Mouse (Mus musculus) G1E (cell line): ENCODE results near the gene Ccdc159.

Experiments used
- CTCF ChIP-seq: IDR thresholded peaks from 2 replicates; pipeline ENCODE4 v1.5.1; 2012; ENCODE audit warnings: low read depth, low read length, inconsistent platforms, mixed read lengths
- GATA1 ChIP-seq: IDR thresholded peaks from 2 replicates; pipeline ENCODE4 v1.6.1; 2012; ENCODE audit warnings: borderline replicate concordance, low read length, inconsistent platforms, mixed read lengths
- POLR2AphosphoS5 ChIP-seq: IDR thresholded peaks from 2 replicates; pipeline ENCODE4 v1.6.1; 2012; ENCODE audit warnings: low read depth, low read length, inconsistent platforms; ENCODE audit not compliant: insufficient replicate concordance
- TAL1 ChIP-seq: conservative IDR thresholded peaks from 2 replicates; pipeline ENCODE4 v1.6.1; 2012; ENCODE audit warnings: low read depth, low read length, inconsistent platforms, mixed read lengths

DNA sequence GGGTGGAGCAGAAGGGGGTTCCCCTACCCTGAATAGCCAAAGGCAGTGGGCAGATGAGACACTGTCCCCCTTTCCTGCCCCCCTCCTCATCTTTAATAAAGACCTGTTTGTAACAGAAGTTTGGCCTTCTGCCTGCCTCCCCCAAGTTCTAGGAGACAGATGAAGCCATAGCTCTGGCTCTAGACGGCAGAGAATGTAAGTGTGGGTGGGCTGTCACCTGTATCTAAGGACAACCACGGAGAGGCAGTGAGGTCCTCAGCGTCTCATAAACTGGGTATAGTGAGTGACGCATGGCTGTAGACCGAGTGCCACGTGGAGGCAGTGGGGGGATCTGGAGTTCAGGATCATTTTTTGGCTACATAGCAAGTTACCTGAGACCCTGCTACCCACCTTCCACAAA lies 21.5 kb downstream of the Ccdc159 start:
- TF ChIP-seq GATA1 (no peak), CTCF (no peak), TAL1 (no peak), POLR2AphosphoS5 (no peak)
